ENCODE assay signal across 9 mouse cellular contexts in genomic region chr9:62554606-62555005, GRCm38 (mm10). TPM values are rescaled to one million over a fixed set of nuclear protein-coding genes. Genes with fewer than 3 reads are reported as not detected.
A peak's percentile ranks its signal among the peaks of the same experiment; 100 is the strongest.
DNase-seq lines count a peak whose midpoint lies in the region; ATAC-seq lines count a peak whose summit lies in the region.
"Had no signal": no experiment of that assay in that cellular context is flagged by ENCODE, and none has a peak within 500 bp of the region (broad histone marks: within the 10 kb centered on the region; RNA-seq: fewer than 3 reads in every experiment).

No protein-coding gene starts in this region.

- H3K4me3 ChIP-seq in midbrain, embryonic 14.5 days (replicated peaks; ENCODE audit: low read depth, low read length) = no peak overlapping the region
- H3K4me3 ChIP-seq: limb, embryonic 13.5 days had no signal

- peaks cover 15% of the 10 kb centered on the region for H3K4me1 ChIP-seq in midbrain, embryonic 14.5 days (ENCODE audit: control insufficient read depth, insufficient read depth, low read length)

- H3K27ac ChIP-seq in midbrain, embryonic 14.5 days (replicated peaks; ENCODE audit: low read depth, low read length) = peak overlapping the region; percentile 71
- H3K27ac ChIP-seq: limb, embryonic 13.5 days had no signal

- DNase-seq in layer of hippocampus, adult 18-20 months (ENCODE audit: low spot score in 2 of 2) = peak; percentile 76 to 89
- DNase-seq in layer of hippocampus, adult 9-10 months (ENCODE audit: low spot score) = no peak
- DNase-seq in layer of hippocampus, adult 8-10 months (ENCODE audit: low spot score in 2 of 2) = peak; percentile 71 to 84
- DNase-seq in midbrain, embryonic 14.5 days = peak; percentile 80
- no peak for DNase-seq in adrenal gland, postnatal 10 days
- DNase-seq in kidney, postnatal 10 days = no peak
- DNase-seq in urinary bladder, postnatal 25 days (ENCODE audit: low spot score) = no peak
- no peak for DNase-seq in ovary, postnatal 36 days (ENCODE audit: low spot score)

- H3K36me3 ChIP-seq in midbrain, embryonic 14.5 days (ENCODE audit: control insufficient read depth, insufficient read depth, low read length) = no peaks in the 10 kb centered on the region
- H3K36me3 ChIP-seq: limb, embryonic 13.5 days had no signal

- no peaks in the 10 kb centered on the region for H3K9me3 ChIP-seq in midbrain, embryonic 14.5 days (ENCODE audit: control insufficient read depth, low read length)
- H3K9me3 ChIP-seq: limb, embryonic 13.5 days had no signal

- no peaks in the 10 kb centered on the region for H3K27me3 ChIP-seq in midbrain, embryonic 14.5 days (ENCODE audit: control insufficient read depth, insufficient read depth, low read length)
- H3K27me3 ChIP-seq: limb, embryonic 13.5 days had no signal

- no peak overlapping the region for H3K4me2 ChIP-seq in midbrain, embryonic 14.5 days (ENCODE audit: low read length)
- H3K4me2 ChIP-seq: limb, embryonic 13.5 days had no signal

- ATAC-seq in midbrain, embryonic 14.5 days (ENCODE audit: low FRiP score, low TSS enrichment) = peak; percentile 73; the same call in 1 of the 2 replicates

- 30% methylated on average over 3 of the region's 3 CpGs for WGBS in midbrain, embryonic 14.5 days

- H3K9ac ChIP-seq in midbrain, embryonic 14.5 days (replicated peaks; ENCODE audit: low read length) = no peak overlapping the region
- H3K9ac ChIP-seq: limb, embryonic 13.5 days had no signal

RNA-seq across cellular contexts. Expression of gene Coro2b, which starts 17.8 kb away (rescaled TPM):
- 100 to 1,000 TPM; 214 to 231 TPM for total RNA-seq in layer of hippocampus, adult 18-20 months (2021)
- total RNA-seq in layer of hippocampus, adult 8-10 months (2022) = 100 to 1,000 TPM; 201 to 245 (median 216) TPM
- polyA plus RNA-seq in midbrain, embryonic 14.5 days (2014; fragmentation: Nextera tagmentation; extraction: Ambion mirVana) = 33.2 and 34.5 TPM in 2 replicates
- 10 to 100 TPM; 18.1 to 22.3 TPM for total RNA-seq in adrenal gland, postnatal 10 days (2021)

Comparison
In these comparisons a context has a peak if more than half of its experiments do, and no peak if none do; other contexts are left out.
1. DNase-seq: peak in layer of hippocampus, adult 18-20 months (2 of 2), layer of hippocampus, adult 8-10 months (2 of 2) and midbrain, embryonic 14.5 days (single experiment); none in layer of hippocampus, adult 9-10 months (single experiment), adrenal gland, postnatal 10 days (single experiment), kidney, postnatal 10 days (single experiment), urinary bladder, postnatal 25 days (single experiment) and ovary, postnatal 36 days (single experiment).
2. RNA of gene Coro2b, which starts 17.8 kb away (total RNA-seq): 214 to 231 TPM in layer of hippocampus, adult 18-20 months and 201 to 245 TPM in layer of hippocampus, adult 8-10 months; 18.1 to 22.3 TPM in adrenal gland, postnatal 10 days; every median in the first group is over 4 times any median in the second.